Mouse (Mus musculus) brain, embryonic 14.5 days (tissue): Measurements from ENCODE around the gene Ppp1r14d.

Experiments used
- CTCF ChIP-seq: fragments of 200-500 bp; IDR thresholded peaks from 2 replicates; pipeline ENCODE4 v1.5.1; 2012; ENCODE audit warnings: inconsistent platforms, mild to moderate bottlenecking, moderate library complexity, borderline replicate concordance; ENCODE audit not compliant: insufficient read depth, insufficient read length; ENCODE audit errors: extremely low read depth
- POLR2A ChIP-seq: fragments of 200-500 bp; IDR thresholded peaks from 2 replicates; pipeline ENCODE4 v1.6.1; 2012; ENCODE audit warnings: mild to moderate bottlenecking, inconsistent platforms, borderline replicate concordance; ENCODE audit not compliant: poor library complexity, insufficient read depth, insufficient read length, severe bottlenecking; ENCODE audit errors: extremely low read depth

DNA sequence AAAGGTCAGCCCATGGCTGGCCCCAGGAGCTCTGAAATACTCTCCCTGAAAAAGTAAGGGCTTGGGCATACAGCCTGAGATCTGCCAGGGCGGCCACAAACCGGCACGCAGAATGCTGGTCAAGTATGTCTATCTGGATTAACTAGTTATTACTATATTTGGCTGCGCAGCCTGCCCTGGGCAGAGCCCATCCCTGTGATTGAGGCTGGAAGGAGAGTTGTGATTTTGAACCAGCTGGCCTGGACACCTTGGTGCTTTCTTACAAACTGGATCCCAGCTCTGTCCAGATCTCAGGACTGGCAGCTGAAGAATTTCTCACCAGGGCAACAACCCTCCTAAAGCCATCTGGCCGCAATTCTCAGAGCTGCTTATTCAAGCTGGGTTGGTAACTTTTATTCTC lies 35.6 kb downstream of the Ppp1r14d start:
- TF ChIP-seq POLR2A (no peak), CTCF (no peak)
